Mouse (Mus musculus) CH12.LX (cell line): ENCODE results near the gene Tekt5. TPM values are rescaled to one million over a fixed set of nuclear protein-coding genes. Genes with fewer than 3 reads are reported as not detected.

ENCODE experiments used
- DNase-seq: peaks from one replicate; pipeline ENCODE4 v3.0.0-alpha.2; 2013; ENCODE audit errors: extremely low read depth
- H3K27ac ChIP-seq: 2 replicates; pipeline ENCODE4 v1.5.1; 2012; ENCODE audit warnings: low read depth, mild to moderate bottlenecking, control low read depth, moderate library complexity; ENCODE audit not compliant: insufficient read depth
- H3K27me3 ChIP-seq: replicated peaks from 2 replicates; pipeline ENCODE3; 2012; ENCODE audit warnings: inconsistent platforms
- H3K36me3 ChIP-seq, 2 experiments: replicated peaks in 1 of 2; 2 replicates each; pipeline versions ENCODE3 to v1.6.1; 2012; ENCODE audit warnings: inconsistent platforms in 1 of 2, low read length in 1 of 2, mild to moderate bottlenecking in 1 of 2, mixed read lengths in 1 of 2, moderate library complexity in 1 of 2; ENCODE audit not compliant: control insufficient read depth in 1 of 2, insufficient read depth in 1 of 2
- H3K4me1 ChIP-seq, 2 experiments: 2 replicates each; pipeline ENCODE4 v1.6.1; 2012; ENCODE audit warnings: inconsistent platforms in 1 of 2, moderate library complexity in 1 of 2; ENCODE audit not compliant: insufficient read depth in 2 of 2, control insufficient read depth in 1 of 2
- H3K4me2 ChIP-seq: 2 replicates; pipeline ENCODE4 v1.6.1; 2012; ENCODE audit warnings: low read depth, mild to moderate bottlenecking, control low read depth; ENCODE audit not compliant: poor library complexity, insufficient read depth, severe bottlenecking
- H3K4me3 ChIP-seq, 3 experiments: fragments of 150-350 bp in 1 of 3; sonication (generic) in 1 of 3; replicated peaks in 1 of 3; 2 replicates each; pipeline versions ENCODE3 to v1.5.1; 2011 to 2012; ENCODE audit warnings: low read depth in 2 of 3, low read length in 2 of 3, mild to moderate bottlenecking in 2 of 3, moderate library complexity in 2 of 3, control low read depth in 1 of 3, improper control_type of control experiment in 1 of 3, inconsistent platforms in 1 of 3, mixed read lengths in 1 of 3; ENCODE audit not compliant: poor library complexity in 1 of 3
- H3K79me2 ChIP-seq: replicated peaks from 2 replicates; pipeline ENCODE4 v1.6.1; 2012; ENCODE audit warnings: mild to moderate bottlenecking, moderate library complexity; ENCODE audit not compliant: control insufficient read depth, poor library complexity, insufficient read depth, severe bottlenecking; ENCODE audit errors: extremely low read depth
- H3K9ac ChIP-seq: 2 replicates; pipeline ENCODE4 v1.6.1; 2012; ENCODE audit warnings: low read depth, mild to moderate bottlenecking, control low read depth, moderate library complexity; ENCODE audit not compliant: insufficient read depth
- H3K9me3 ChIP-seq: replicated peaks from 2 replicates; pipeline ENCODE3; 2012; ENCODE audit warnings: low read length, inconsistent platforms, mixed read lengths
- BHLHE40 ChIP-seq: IDR thresholded peaks from 2 replicates; pipeline ENCODE4 v1.6.1; 2011; ENCODE audit warnings: mild to moderate bottlenecking, low read depth, low read length, improper control_type of control experiment
- CHD1 ChIP-seq: IDR thresholded peaks from 2 replicates; pipeline ENCODE4 v1.6.1; 2012; ENCODE audit warnings: low read depth, low read length, improper control_type of control experiment, inconsistent platforms
- CTCF ChIP-seq, 2 experiments: IDR thresholded peaks in 1 of 2; conservative IDR thresholded peaks in 1 of 2; 2 replicates each; pipeline ENCODE4 v1.5.1; 2011 to 2012; ENCODE audit warnings: low read depth in 2 of 2, low read length in 2 of 2, improper control_type of control experiment in 1 of 2, inconsistent platforms in 1 of 2, mild to moderate bottlenecking in 1 of 2, moderate library complexity in 1 of 2
- ETS1 ChIP-seq: conservative IDR thresholded peaks from 2 replicates; pipeline ENCODE4 v1.6.1; 2012; ENCODE audit warnings: low read depth, mild to moderate bottlenecking, inconsistent platforms, low read length, improper control_type of control experiment, moderate library complexity
- GABPA ChIP-seq: IDR thresholded peaks from 2 replicates; pipeline ENCODE4 v1.6.1; 2012; ENCODE audit warnings: low read depth, low read length, improper control_type of control experiment, inconsistent platforms; ENCODE audit not compliant: insufficient replicate concordance
- IRF4 ChIP-seq: IDR thresholded peaks from 2 replicates; pipeline ENCODE4 v1.6.1; 2014; ENCODE audit warnings: low read depth, mild to moderate bottlenecking, inconsistent platforms, low read length, improper control_type of control experiment
- MAX ChIP-seq: IDR thresholded peaks from 2 replicates; pipeline ENCODE4 v1.6.1; 2011; ENCODE audit warnings: low read length, improper control_type of control experiment
- MXI1 ChIP-seq: IDR thresholded peaks from 2 replicates; pipeline ENCODE4 v1.6.1; 2011; ENCODE audit warnings: mild to moderate bottlenecking, low read depth, low read length, improper control_type of control experiment
- NELFE ChIP-seq: IDR thresholded peaks from 2 replicates; pipeline ENCODE4 v1.6.1; 2011; ENCODE audit warnings: low read depth, low read length, improper control_type of control experiment
- PAX5 ChIP-seq: IDR thresholded peaks from 2 replicates; pipeline ENCODE4 v1.6.1; 2012; ENCODE audit warnings: low read length, inconsistent platforms, mixed read lengths
- POLR2AphosphoS2 ChIP-seq: IDR thresholded peaks from 2 replicates; pipeline ENCODE4 v1.6.1; 2011; ENCODE audit warnings: low read depth, low read length, improper control_type of control experiment
- RAD21 ChIP-seq: IDR thresholded peaks from 2 replicates; pipeline ENCODE4 v1.6.1; 2011; ENCODE audit warnings: low read depth, mild to moderate bottlenecking, low read length, improper control_type of control experiment, moderate library complexity
- SMC3 ChIP-seq: IDR thresholded peaks from 2 replicates; pipeline ENCODE4 v1.6.1; 2011; ENCODE audit warnings: low read depth, low read length, improper control_type of control experiment
- TCF12 ChIP-seq: IDR thresholded peaks from 2 replicates; pipeline ENCODE4 v1.6.1; 2014; ENCODE audit warnings: low read depth, mild to moderate bottlenecking, inconsistent platforms, low read length, improper control_type of control experiment
- USF1 ChIP-seq: IDR thresholded peaks from 2 replicates; pipeline ENCODE4 v1.6.1; 2014; ENCODE audit warnings: low read depth, mild to moderate bottlenecking, inconsistent platforms, low read length, improper control_type of control experiment
- ZC3H11A ChIP-seq: IDR thresholded peaks from 2 replicates; pipeline ENCODE4 v1.6.1; 2012; ENCODE audit warnings: low read depth, mild to moderate bottlenecking, inconsistent platforms, low read length, improper control_type of control experiment
- ZKSCAN1 ChIP-seq: IDR thresholded peaks from 2 replicates; pipeline ENCODE4 v1.6.1; 2012; ENCODE audit warnings: low read depth, inconsistent platforms, low read length, improper control_type of control experiment, borderline replicate concordance
- dilution Hi-C: fragments of 300-500 bp; cut with MboI; formaldehyde crosslinking; loops from 2 replicates; pipeline ENCODE4 v1.14.3; 2020; ENCODE audit warnings: low sequenced_read_pairs; ENCODE audit not compliant: extremely low pct_unique_long_range_greater_than_20kb, extremely low pct_ligation_motif_present
- in situ Hi-C: fragments of 300-500 bp; cut with MboI; formaldehyde crosslinking; loops from 3 replicates; pipeline ENCODE4 v1.14.3; 2019; ENCODE audit warnings: low sequenced_read_pairs, low pct_ligation_motif_present, low pct_unique_long_range_greater_than_20kb, mixed read lengths
- polyA plus RNA-seq: library from polyadenylated mRNA; unstranded; fragments of >175 nt; gene quantifications from 2 replicates; pipeline ENCODE4 v1.2.1, GENCODE M21; 2012; ENCODE audit warnings: low read depth; ENCODE audit not compliant: insufficient read length
- total RNA-seq, 2 experiments: library from RNA; depleted of rRNA; stranded (reverse); fragments of 300-350 nt in 1 of 2; fragments of >200 nt in 1 of 2; gene quantifications; 2 replicates each; pipeline ENCODE4 v1.2.3; 2012 to 2014

Tekt5 gene
- total RNA-seq (2012; rRNA removed): 0.08 TPM in 1 of 2 replicates, not detected in the other
- not detected in 2 replicates for total RNA-seq (2014; rRNA removed)
- polyA plus RNA-seq: 0.14 and 0.17 TPM in 2 replicates

DNA sequence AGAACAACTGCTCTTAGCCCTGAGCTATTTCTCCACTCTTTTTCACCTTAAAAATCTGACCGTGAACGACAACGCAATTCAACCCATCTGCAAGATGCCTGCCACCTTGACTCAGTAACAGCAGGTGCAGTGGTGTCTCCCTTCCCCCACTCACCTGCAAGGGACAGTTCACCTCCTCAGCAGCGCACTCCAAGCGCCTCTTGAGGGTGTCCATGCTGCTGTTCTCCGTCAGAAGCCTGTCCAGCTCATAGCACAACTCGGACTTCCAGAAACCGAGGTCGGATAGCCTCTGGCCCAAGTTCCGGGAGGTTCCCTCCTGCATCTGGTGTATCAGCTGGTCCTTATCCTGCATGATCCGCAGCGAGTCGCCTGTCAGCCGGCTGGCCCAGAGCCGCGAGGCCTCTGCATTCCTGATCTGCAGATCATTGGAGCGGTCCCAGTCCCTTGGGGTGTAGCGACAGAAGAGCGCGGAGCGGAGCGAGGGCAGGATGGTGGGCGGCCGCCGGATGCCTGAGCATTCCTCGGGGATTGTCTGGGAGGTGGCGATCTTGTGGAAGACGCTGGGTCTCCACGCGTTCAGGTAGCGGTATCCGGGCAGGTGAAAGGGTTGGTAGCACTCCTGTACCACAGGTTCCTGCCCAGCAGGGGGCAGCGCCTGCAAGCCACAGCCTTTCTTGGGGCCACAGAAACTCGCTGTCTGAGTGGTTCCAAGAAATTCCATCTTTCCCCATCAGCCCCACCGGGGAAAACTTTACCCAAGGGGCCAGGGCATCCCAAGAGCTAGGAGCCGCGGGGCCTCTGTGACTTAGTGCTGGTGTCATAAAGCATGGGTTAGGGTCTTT lies at the start of gene Tekt5:
TSS of gene Tekt5 (minus strand) at position 792 of the 842 bp plus-strand sequence.
- dilution Hi-C loops: no loop called here
- H3K27me3 ChIP-seq: no peaks in the 10 kb centered on the region
- TF ChIP-seq ZC3H11A (peak; percentile 25; the same call in 1 of the 2 replicates), RAD21 (peak; percentile 74), ETS1 (no peak), PAX5 (no peak), MAX (no peak), SMC3 (peak; percentile 75), CTCF (conservative IDR thresholded peaks at IDR 0.05 in 1 of 2, IDR thresholded peaks at IDR 0.05 in 1 of 2; ENCODE audit: low read depth in 2 of 2, low read length in 2 of 2) (peak; percentile 35 to 80; a peak in 3 of 4 replicates), IRF4 (0 out of 2 replicates have a peak, but pooled peaks have one; percentile 32), MXI1 (no peak), ZKSCAN1 (no peak), POLR2AphosphoS2 (no peak)
- TF ChIP-seq, all 38 proteins: peak for 5
- Histone ChIP-seq H3K9me3 (peaks cover 2% of the 10 kb centered on the region), H3K27ac (no peak within 1 kb of the TSS), H3K36me3 (no peaks in the 10 kb centered on the region), H3K4me1 (peaks cover 0 to 19% of the 10 kb centered on the region in 2 experiments; a peak in 3 of 4 replicates), H3K4me2 (no peak within 1 kb of the TSS), H3K9ac (no peak within 1 kb of the TSS), H3K79me2 (no peaks in the 10 kb centered on the region), H3K4me3 (no peak within 1 kb of the TSS)
- in situ Hi-C loops: loop anchor here (5.0 to 25.0 kb wide), 2 partner anchors 118 to 308 kb away; no protein-coding TSS in a partner anchor
- no peak for DNase-seq

DNA sequence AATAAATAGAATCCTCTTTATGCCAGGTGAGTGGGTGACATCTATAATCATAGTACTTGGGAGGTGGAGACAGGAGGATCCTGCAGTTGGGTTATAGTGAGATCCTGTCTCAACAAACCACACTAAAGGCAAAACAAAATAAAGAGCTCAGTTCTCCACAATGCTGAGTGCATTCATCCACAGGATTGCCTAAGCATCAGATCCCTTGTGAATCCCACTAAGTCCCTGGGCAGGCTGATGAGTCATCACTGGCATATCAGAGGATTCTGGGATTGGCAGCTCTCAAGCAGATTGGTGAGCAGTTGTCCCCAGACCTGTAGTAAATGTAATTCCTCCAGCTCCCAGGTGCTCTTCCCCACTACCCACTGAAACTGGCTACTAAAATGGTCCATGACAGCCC lies 48.4 kb upstream of the Tekt5 start:
- in situ Hi-C loops: no loop called here

More for the DNA sequence above, 48.4 kb upstream of the Tekt5 start:
- Histone ChIP-seq H3K4me3 (no peak overlapping the region), H3K79me2 (no peaks in the 10 kb centered on the region), H3K4me1 (peaks cover 18 to 32% of the 10 kb centered on the region in 2 experiments), H3K27me3 (no peaks in the 10 kb centered on the region), H3K27ac (no peak overlapping the region), H3K36me3 (no peaks in the 10 kb centered on the region)
- dilution Hi-C loops: no loop called here
- TF ChIP-seq TCF12 (no peak), IRF4 (no peak), NELFE (no peak), CHD1 (no peak), ZKSCAN1 (no peak), GABPA (no peak), USF1 (no peak), ETS1 (no peak), BHLHE40 (no peak)
- TF ChIP-seq, all 38 proteins: peak for 0
- no peak overlapping the region for H3K4me2 ChIP-seq
- H3K9ac ChIP-seq: no peak overlapping the region
- H3K9me3 ChIP-seq: no peaks in the 10 kb centered on the region
- DNase-seq: no peak
